Mouse (Mus musculus) ovary, postnatal 14 days (tissue): ENCODE data around the gene Mrm3.
"Not testable (repeated sequence)": the region's sequence is repeated elsewhere in the genome, so short reads cannot be mapped to it uniquely, and the experiment has no call there.

Source experiments
- DNase-seq: peaks from one replicate; pipeline ENCODE4 v3.0.0; 2022; ENCODE audit warnings: low spot score

Mrm3 gene

GRCm38 (mm10) chr11:76242901-76243810 is at the start of gene Mrm3, which contains the start of gene Glod4:
Gene Mrm3 (plus strand): TSS chr11:76243715.
Gene Glod4 (minus strand): TSS chr11:76243725.
- DNase-seq, result peak; percentile 95

GRCm38 (mm10) chr11:76196275-76196976 is 47.1 kb upstream of the Mrm3 start:
- DNase-seq, result no peak

DNA sequence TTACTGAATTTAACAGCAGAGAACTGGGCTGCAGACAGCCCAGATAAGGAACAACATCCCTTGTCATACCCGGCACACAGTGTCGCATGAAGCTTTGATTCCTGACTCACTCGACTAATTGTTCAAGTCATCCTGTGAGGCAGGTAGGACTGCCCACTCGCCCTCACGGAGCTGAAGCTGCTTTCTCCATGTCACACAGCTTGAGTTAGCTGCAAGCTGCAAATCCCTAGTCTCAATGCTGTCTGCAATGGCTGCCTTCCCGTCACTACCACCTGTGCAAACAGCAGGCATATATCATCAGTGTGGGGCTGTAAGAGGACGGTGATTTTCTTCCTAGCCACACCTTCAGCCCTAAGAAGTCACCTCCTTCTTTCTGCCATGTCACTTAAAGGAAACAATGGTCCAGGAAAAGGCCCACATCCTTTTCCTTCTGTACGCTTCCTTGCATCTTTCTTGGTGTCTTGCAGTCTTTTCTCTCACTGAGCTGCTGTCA is 46.5 kb upstream of the Mrm3 start:
- DNase-seq, result no peak

GRCm38 (mm10) chr11:76201761-76202674 is 41.5 kb upstream of the Mrm3 start:
- peak; percentile 72 for DNase-seq

GRCm38 (mm10) chr11:76206793-76207192 is 36.7 kb upstream of the Mrm3 start:
- DNase-seq, result no peak

GRCm38 (mm10) chr11:76210228-76210985 is 33.1 kb upstream of the Mrm3 start:
- DNase-seq, result no peak

- not testable (repeated sequence) for DNase-seq
Measured at GRCm38 (mm10) chr11:76211595-76211994, 31.9 kb upstream of the Mrm3 start.

- DNase-seq, result no peak
Measured at GRCm38 (mm10) chr11:76213841-76214240, 29.7 kb upstream of the Mrm3 start.

DNA sequence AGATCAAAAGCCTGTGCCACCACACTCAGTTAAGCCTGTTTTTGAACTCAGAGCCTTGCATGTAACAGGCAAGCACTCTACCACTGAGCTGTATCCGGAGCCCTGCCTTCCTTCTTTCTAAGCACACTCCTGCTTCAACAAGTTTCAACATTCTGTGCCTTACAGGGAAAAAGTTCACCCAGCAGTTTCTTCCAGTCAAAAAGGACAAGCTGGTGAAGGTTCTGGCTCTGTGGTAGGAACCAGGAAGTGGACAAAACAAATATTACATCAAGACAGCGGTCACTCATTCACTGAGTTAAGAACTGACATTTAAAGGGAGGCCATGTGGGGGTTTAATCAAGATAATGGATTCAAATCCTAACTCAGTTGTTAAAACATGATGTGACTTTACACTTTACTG is 28.5 kb upstream of the Mrm3 start:
- no peak for DNase-seq

DNA sequence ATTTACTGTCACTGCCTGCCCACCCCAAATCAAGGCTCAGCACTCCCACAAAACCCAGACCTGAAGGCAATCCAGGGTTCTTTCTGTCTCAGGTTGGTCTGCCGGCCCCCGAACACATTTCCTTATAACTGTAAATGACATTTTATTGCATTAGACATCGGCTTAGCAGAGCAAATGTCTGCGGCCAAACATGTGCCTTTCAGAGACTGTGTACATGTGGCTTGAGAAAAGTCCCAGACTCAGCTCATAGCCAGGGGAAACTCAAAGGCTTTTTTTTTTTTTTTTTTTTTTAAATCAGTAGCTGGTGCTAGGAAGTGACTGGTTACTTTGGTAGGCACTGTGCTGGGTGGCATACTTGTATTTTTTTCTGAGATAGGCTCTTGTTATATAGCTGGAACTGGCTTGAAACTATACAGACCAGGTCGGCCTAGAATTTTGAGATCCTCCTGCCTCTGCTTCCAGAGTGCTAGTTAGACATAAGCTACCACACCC is 27.4 kb upstream of the Mrm3 start:
- DNase-seq, result no peak

- peak; percentile 32 for DNase-seq
Measured at GRCm38 (mm10) chr11:76216681-76217389, 26.7 kb upstream of the Mrm3 start.

DNA sequence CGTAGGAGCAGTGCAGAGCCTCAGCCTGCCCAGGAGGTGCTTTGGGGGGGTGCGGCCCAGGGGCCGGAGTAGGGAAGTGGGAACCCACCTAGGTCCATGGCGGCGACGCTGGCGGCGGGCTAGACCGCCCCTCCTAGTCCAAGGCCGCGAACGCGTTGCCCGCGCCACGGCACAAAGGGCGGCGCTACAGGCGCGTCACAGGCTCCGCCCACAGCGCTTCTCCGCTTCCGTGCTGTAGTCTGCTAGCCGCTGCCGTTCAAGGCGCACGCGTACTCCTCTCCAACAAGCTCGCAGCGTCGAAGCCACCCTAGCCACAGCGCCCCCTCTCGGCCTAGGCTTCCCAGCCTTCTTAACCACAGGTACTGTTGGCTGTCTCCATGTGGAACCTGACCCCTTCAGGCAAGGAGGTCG is 26.1 kb upstream of the Mrm3 start, which contains the start of the genes Dbil5 and Gemin4:
Gene Dbil5, plus strand, starts transcription at position 219 of the 411 bp plus-strand sequence.
Gene Gemin4, minus strand, starts transcription at position 275 of the 411 bp plus-strand sequence.
- peak; percentile 96 for DNase-seq

DNA sequence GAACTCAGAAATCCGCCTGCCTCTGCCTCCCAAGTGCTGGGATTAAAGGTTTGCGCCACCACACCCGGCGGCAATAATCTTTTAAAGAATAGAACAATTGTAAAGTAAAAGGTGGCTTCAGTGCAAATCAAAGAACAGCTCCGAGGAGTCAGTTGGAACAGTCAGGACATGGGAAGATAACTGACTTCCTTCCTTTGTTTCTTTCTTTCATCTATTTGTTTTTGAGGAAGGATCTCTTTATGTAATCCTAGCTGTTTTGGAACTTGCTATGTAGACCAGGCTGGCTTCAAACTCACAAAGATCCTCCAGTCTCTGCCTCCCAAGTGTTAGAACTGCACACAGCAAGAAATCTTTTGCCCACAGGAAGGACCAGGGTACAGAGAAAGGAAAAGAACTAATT is 18.9 kb upstream of the Mrm3 start:
- DNase-seq, result no peak

DNA sequence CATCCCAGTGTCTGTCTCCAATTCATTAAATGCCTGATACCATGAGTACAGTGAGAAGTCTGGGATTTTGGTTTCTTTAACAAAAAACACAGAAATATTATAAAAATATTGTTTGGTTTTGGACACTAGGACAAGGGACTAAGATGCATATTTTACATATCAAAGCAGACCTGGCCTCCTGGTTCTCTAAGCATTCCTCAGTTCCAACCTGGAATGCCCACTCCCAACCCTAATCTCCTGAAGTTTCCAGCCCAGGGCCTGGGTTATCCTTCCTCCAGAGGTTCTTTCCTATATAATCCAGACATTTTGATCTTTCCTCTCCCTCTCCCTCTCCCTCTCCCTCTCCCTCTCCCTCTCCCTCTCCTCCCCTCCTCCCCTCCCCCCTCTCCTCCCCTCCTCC is 18.5 kb upstream of the Mrm3 start:
- no peak for DNase-seq

DNA sequence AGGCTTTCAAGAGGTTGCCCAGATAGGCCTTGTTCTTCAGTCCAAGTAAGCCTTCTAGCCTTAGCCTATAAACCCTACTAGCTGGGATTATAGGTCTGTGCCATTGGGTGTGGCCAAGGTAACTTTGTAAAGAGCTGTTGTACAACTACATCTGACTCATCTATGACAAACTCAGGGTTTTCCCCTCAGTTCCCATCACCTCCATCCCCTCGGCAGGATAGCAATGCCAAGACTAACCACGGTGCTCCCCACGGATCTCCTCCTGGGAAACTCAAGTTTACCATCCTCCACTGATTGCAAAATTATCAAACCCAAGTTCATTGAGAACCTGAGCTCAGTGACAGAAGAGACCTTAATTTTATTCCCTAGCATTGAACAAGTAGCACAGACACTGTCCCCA is 7.4 kb upstream of the Mrm3 start:
- no peak for DNase-seq

GRCm38 (mm10) chr11:76239750-76240149 is 3.8 kb upstream of the Mrm3 start:
- DNase-seq, result no peak

DNA sequence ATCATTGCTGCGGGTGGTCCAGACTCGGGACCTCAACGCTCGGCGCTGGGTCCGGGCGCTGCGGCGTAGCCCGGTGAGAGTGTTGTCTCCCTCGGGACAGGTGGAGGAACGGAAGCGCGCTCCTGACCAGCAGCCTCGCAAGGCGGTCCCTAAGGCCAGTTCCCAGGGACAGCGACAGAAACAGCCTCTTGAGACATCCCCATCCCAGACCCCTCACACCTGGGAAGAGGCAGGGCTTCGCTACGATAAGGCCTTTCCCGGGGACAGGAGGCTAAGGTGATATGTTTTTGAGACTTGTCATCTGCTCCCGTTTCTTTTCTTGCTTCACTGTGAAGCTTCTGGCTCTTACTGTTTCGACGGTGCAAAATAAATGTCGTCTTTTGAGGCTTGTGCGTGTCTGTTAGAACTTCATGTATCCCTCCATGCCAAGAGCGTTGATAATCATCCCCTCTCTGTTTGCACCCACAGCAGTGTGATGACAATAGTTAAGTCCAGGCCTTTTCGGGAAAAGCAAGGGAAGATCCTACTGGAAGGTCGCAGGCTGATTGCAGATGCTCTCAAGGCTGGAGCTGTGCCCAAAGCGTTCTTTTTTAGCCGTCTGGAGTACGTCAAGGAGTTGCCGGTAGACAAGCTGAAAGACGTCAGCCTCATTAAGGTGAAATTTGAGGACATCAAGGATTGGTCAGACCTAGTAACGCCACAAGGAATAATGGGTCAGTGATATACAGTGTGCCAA is 464 bp downstream of the Mrm3 start:
- DNase-seq, result no peak

DNA sequence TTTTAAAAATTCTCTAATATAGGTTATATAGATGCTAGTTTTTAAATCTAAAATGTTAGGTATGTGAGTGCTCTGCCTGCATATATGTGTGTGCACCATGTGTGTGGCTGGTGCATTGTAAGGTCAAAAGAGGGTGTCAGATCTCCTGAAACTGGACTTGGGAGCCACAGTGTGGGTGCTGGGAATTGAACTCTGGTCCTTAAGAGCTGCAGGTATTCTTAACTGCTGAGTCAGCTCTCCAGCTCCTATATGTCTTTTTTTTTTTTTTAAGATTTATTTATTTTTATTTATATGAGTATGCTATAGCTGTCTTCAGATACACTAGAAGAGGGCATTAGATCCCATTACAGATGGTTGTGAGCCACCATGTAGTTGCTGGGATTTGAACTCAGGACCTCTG is 2.9 kb downstream of the Mrm3 start:
- no peak for DNase-seq

DNA sequence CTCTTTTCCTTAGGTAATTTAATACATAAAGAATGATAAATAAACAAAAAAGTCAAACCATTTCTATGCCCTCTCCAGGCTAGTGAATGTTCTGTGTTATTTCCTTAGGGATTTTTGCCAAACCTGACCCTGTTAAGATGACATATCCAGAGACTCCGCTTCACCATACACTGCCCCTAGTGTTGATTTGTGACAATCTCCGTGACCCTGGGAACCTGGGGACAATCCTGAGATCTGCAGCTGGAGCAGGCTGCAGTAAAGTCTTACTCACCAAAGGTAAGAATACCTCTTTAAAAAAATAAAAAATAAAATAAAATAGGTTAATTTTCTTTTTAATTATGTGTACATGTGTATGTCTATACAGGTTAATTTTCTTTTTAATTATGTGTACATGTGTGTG is 3.7 kb downstream of the Mrm3 start:
- no peak for DNase-seq
